Mouse (Mus musculus) spleen, adult 12 weeks (tissue): ENCODE measurements around the gene Lax1.

ENCODE experiments used
- DNase-seq: peaks from one replicate; pipeline ENCODE4 v3.0.0; 2022; ENCODE audit warnings: low spot score

Lax1 gene

GRCm38 (mm10) chr1:133632168-133632567 is 57.7 kb downstream of the Lax1 start:
- no peak for DNase-seq
